Mouse (Mus musculus): ENCODE measurements around the gene Ppp1ca.

GRCm38 (mm10) chr19:4147782-4148490 lies 43.9 kb upstream of the Ppp1ca start:
- no peak for TF ChIP-seq EP300 (IDR thresholded peaks at IDR 0.05; ENCODE audit: low read depth)
- TF ChIP-seq CTCF (IDR thresholded peaks at IDR 0.05; ENCODE audit: low read depth) = no peak

Data from heart, postnatal 0 days (tissue).